23 mouse cellular contexts compared by ENCODE assay signal in genomic region chr7:109593992-109594391, GRCm38 (mm10).
DNase-seq lines count a peak whose midpoint lies in the region; ATAC-seq and TF ChIP-seq lines count a peak whose summit lies in the region.
"Had no signal": no experiment of that assay in that cellular context is flagged by ENCODE, and none has a peak within 500 bp of the region (broad histone marks: within the 10 kb centered on the region; RNA-seq: fewer than 3 reads in every experiment).

No protein-coding gene starts in this region.

- H3K4me3 ChIP-seq in liver, embryonic 12.5 days: no peak overlapping the region
- H3K4me3 ChIP-seq in liver, embryonic 11.5 days (ENCODE audit: low read depth, low read length): no peak overlapping the region
- H3K4me3 ChIP-seq in liver, postnatal 0 days (ENCODE audit: low read depth, low read length): no peak overlapping the region
- H3K4me3 ChIP-seq: embryonic facial prominence, embryonic 10.5 days; embryonic facial prominence, embryonic 13.5 days; gastrocnemius, adult 2 months; hindbrain, embryonic 12.5 days; hindbrain, embryonic 15.5 days had no signal

- H3K4me1 ChIP-seq in liver, embryonic 12.5 days: peaks cover 80% of the 10 kb centered on the region
- peaks cover 42% of the 10 kb centered on the region for H3K4me1 ChIP-seq in liver, embryonic 11.5 days (replicated peaks; ENCODE audit: control insufficient read depth, insufficient read depth, low read length)
- H3K4me1 ChIP-seq in liver, postnatal 0 days (ENCODE audit: insufficient read depth): peaks cover 51% of the 10 kb centered on the region
- H3K4me1 ChIP-seq: hindbrain, embryonic 12.5 days had no signal

- no peaks in the 10 kb centered on the region for H3K9me3 ChIP-seq in liver, embryonic 12.5 days (replicated peaks)
- H3K9me3 ChIP-seq in liver, embryonic 11.5 days (ENCODE audit: control insufficient read depth, low read length): no peaks in the 10 kb centered on the region
- H3K9me3 ChIP-seq in liver, postnatal 0 days (ENCODE audit: low read length): no peaks in the 10 kb centered on the region
- H3K9me3 ChIP-seq: embryonic facial prominence, embryonic 10.5 days; embryonic facial prominence, embryonic 13.5 days; hindbrain, embryonic 12.5 days; hindbrain, embryonic 15.5 days had no signal

- no peak for DNase-seq in liver, embryonic 11.5 days (ENCODE audit: low spot score)
- DNase-seq in liver, postnatal 0 days: no peak
- no peak for DNase-seq in urinary bladder, adult 18-20 months (ENCODE audit: low spot score in 2 of 2)
- DNase-seq: adrenal gland, postnatal 10 days; adrenal gland, postnatal 36 days; cerebellum, adult 18-20 months; cerebellum, adult 9-11 months; cerebellum, postnatal 25 days; embryo, embryonic 11 days; forebrain, postnatal 0 days; gastrocnemius, adult 2 months; gastrocnemius, postnatal 14 days; heart, adult 11 months had no signal

- peak; percentile 79; the same call in 1 of the 2 replicates for TF ChIP-seq EP300 in liver, postnatal 0 days (IDR thresholded peaks at IDR 0.05; ENCODE audit: low read depth)

- H3K9ac ChIP-seq in liver, embryonic 12.5 days: peak overlapping the region; percentile 46; the same call in 1 of the 2 replicates
- H3K9ac ChIP-seq in liver, embryonic 11.5 days (ENCODE audit: low read depth, low read length): no peak overlapping the region
- no peak overlapping the region for H3K9ac ChIP-seq in liver, postnatal 0 days (replicated peaks)
- H3K9ac ChIP-seq: embryonic facial prominence, embryonic 13.5 days; forebrain, postnatal 0 days; hindbrain, embryonic 12.5 days; hindbrain, embryonic 15.5 days had no signal

- no peak for TF ChIP-seq CTCF in liver, postnatal 0 days (IDR thresholded peaks at IDR 0.05; ENCODE audit: low read depth)

- H3K27me3 ChIP-seq in liver, embryonic 12.5 days (replicated peaks): no peaks in the 10 kb centered on the region
- H3K27me3 ChIP-seq in liver, embryonic 11.5 days (replicated peaks; ENCODE audit: control insufficient read depth, insufficient read depth, low read length): no peaks in the 10 kb centered on the region
- H3K27me3 ChIP-seq in liver, postnatal 0 days (ENCODE audit: insufficient read depth, low read length): no peaks in the 10 kb centered on the region
- H3K27me3 ChIP-seq: embryonic facial prominence, embryonic 13.5 days; hindbrain, embryonic 12.5 days; hindbrain, embryonic 15.5 days; Patski had no signal

- peak overlapping the region; percentile 52 for H3K4me2 ChIP-seq in liver, embryonic 12.5 days
- H3K4me2 ChIP-seq in liver, embryonic 11.5 days: no peak overlapping the region
- peak overlapping the region; percentile 5; the same call in 1 of the 2 replicates for H3K4me2 ChIP-seq in liver, postnatal 0 days (ENCODE audit: low read depth, low read length)
- H3K4me2 ChIP-seq: embryonic facial prominence, embryonic 13.5 days; heart, embryonic 11.5 days; hindbrain, embryonic 12.5 days; hindbrain, embryonic 15.5 days had no signal

- H3K36me3 ChIP-seq in liver, embryonic 12.5 days: peaks cover 2% of the 10 kb centered on the region; the same call in 1 of the 2 replicates
- no peaks in the 10 kb centered on the region for H3K36me3 ChIP-seq in liver, embryonic 11.5 days (ENCODE audit: control insufficient read depth, insufficient read depth, low read length)
- H3K36me3 ChIP-seq in liver, postnatal 0 days (replicated peaks; ENCODE audit: insufficient read depth, low read length): 0 out of 2 replicates have a peak, but pooled peaks cover 2% of the 10 kb centered on the region
- H3K36me3 ChIP-seq: embryonic facial prominence, embryonic 10.5 days; embryonic facial prominence, embryonic 13.5 days; hindbrain, embryonic 12.5 days; hindbrain, embryonic 15.5 days had no signal

- H3K27ac ChIP-seq in liver, embryonic 12.5 days: peak overlapping the region; percentile 90
- H3K27ac ChIP-seq in liver, embryonic 11.5 days (ENCODE audit: low read depth, low read length): no peak overlapping the region
- peak overlapping the region; percentile 61; the same call in 1 of the 2 replicates for H3K27ac ChIP-seq in liver, postnatal 0 days (ENCODE audit: low read depth)
- H3K27ac ChIP-seq: embryonic facial prominence, embryonic 10.5 days; embryonic facial prominence, embryonic 13.5 days; gastrocnemius, adult 2 months; hindbrain, embryonic 12.5 days; hindbrain, embryonic 15.5 days had no signal

- no peak for ATAC-seq in liver, embryonic 12.5 days
- no peak for ATAC-seq in liver, embryonic 11.5 days (replicated peaks; ENCODE audit: low FRiP score)
- ATAC-seq in erythroid progenitor cell, adult 5-6 weeks (replicated peaks; ENCODE audit: low FRiP score, poor library complexity, severe bottlenecking): peak; percentile 55
- ATAC-seq in liver, postnatal 0 days: no peak
- no peak for ATAC-seq in monocyte, adult 5-6 weeks (replicated peaks; ENCODE audit: insufficient number of reproducible peaks, low FRiP score, low TSS enrichment, poor library complexity, severe bottlenecking)
- ATAC-seq: forebrain, embryonic 14.5 days; forebrain, postnatal 0 days; Patski had no signal
